Mouse (Mus musculus) neural tube, embryonic 14.5 days (tissue): ENCODE results near the gene Nt5m. TPM values are rescaled to one million over a fixed set of nuclear protein-coding genes. Genes with fewer than 3 reads are reported as not detected.

Experiments
- polyA plus RNA-seq: library from polyadenylated mRNA; unstranded; fragments of >200 nt; fragmentation: Nextera tagmentation; extraction: Ambion mirVana; gene quantifications from 2 replicates; pipeline ENCODE4 v1.2.1, GENCODE M21; 2014

Nt5m gene
- polyA plus RNA-seq, 1 experiment from 2014 or later = 80.7 TPM

Other genes starting within 250 kb of the Nt5m start
- gene Olfr223, start 246.2 kb upstream of the Nt5m start, polyA plus RNA-seq = not detected in 2 replicates
- gene Mprip, start 178.1 kb upstream of the Nt5m start, polyA plus RNA-seq = 54.6 and 61.9 TPM in 2 replicates
- gene Pld6, start 51.8 kb upstream of the Nt5m start, polyA plus RNA-seq = 3.6 and 4.4 TPM in 2 replicates
- gene Flcn, start 29.4 kb upstream of the Nt5m start, polyA plus RNA-seq = 39.3 and 41.6 TPM in 2 replicates
- gene Cops3, start 391 bp downstream of the Nt5m start, polyA plus RNA-seq = 211 and 212 TPM in 2 replicates
- 36.7 and 39.4 TPM in 2 replicates for gene Med9, start 108.8 kb downstream of the Nt5m start, polyA plus RNA-seq
- 0.66 and 1.4 TPM in 2 replicates for gene Rasd1, start 125.5 kb downstream of the Nt5m start, polyA plus RNA-seq
- 9.0 and 9.3 TPM in 2 replicates for gene Pemt, start 207.0 kb downstream of the Nt5m start, polyA plus RNA-seq